Mouse (Mus musculus): Measurements from ENCODE around the gene Anapc7. TPM values are rescaled to one million over a fixed set of nuclear protein-coding genes. Genes with fewer than 3 reads are reported as not detected.

Anapc7 gene
- polyA plus RNA-seq, 1 experiment from 2014 or later, result 32.0 TPM

GRCm38 (mm10) chr5:122431221-122431620, 9.7 kb downstream of the Anapc7 start:
- Histone ChIP-seq H3K4me3 (no peak overlapping the region), H3K9ac (no peak overlapping the region), H3K36me3 (peaks cover 86% of the 10 kb centered on the region), H3K27ac (ENCODE audit: poor library complexity, severe bottlenecking) (no peak overlapping the region), H3K27me3 (replicated peaks) (no peaks in the 10 kb centered on the region), H3K9me3 (replicated peaks) (no peaks in the 10 kb centered on the region), H3K4me1 (replicated peaks) (0 out of 2 replicates have a peak, but pooled peaks cover 6% of the 10 kb centered on the region), H3K4me2 (no peak overlapping the region)
- ATAC-seq (ENCODE audit: insufficient number of reproducible peaks, low FRiP score), result no peak
- 86% methylated on average over 8 of the region's 8 CpGs for WGBS

- no peak overlapping the region for H3K9ac ChIP-seq
- no peak overlapping the region for H3K27ac ChIP-seq (ENCODE audit: poor library complexity, severe bottlenecking)
- H3K36me3 ChIP-seq, result peaks cover 98% of the 10 kb centered on the region
- 76% methylated on average over 4 of the region's 4 CpGs for WGBS
- no peak overlapping the region for H3K4me3 ChIP-seq
- H3K27me3 ChIP-seq (replicated peaks), result no peaks in the 10 kb centered on the region
- H3K4me2 ChIP-seq, result no peak overlapping the region
- H3K9me3 ChIP-seq (replicated peaks), result no peaks in the 10 kb centered on the region
- peaks cover 8% of the 10 kb centered on the region; the same call in 1 of the 2 replicates for H3K4me1 ChIP-seq (replicated peaks)
- no peak for ATAC-seq (ENCODE audit: insufficient number of reproducible peaks, low FRiP score)
Measured at GRCm38 (mm10) chr5:122434541-122434940, 13.0 kb downstream of the Anapc7 start.

- Histone ChIP-seq H3K4me2 (no peak overlapping the region), H3K27me3 (replicated peaks) (no peaks in the 10 kb centered on the region), H3K9ac (no peak overlapping the region), H3K4me3 (no peak overlapping the region), H3K4me1 (replicated peaks) (peaks cover 5% of the 10 kb centered on the region; the same call in 1 of the 2 replicates), H3K27ac (ENCODE audit: poor library complexity, severe bottlenecking) (0 out of 2 replicates have a peak overlapping the region, but pooled peaks have one; percentile 27), H3K9me3 (replicated peaks) (no peaks in the 10 kb centered on the region), H3K36me3 (peaks cover 99% of the 10 kb centered on the region)
- ATAC-seq (ENCODE audit: insufficient number of reproducible peaks, low FRiP score), result no peak
- WGBS, result 84% methylated on average over 19 of the region's 19 CpGs
Measured at GRCm38 (mm10) chr5:122439400-122440094, 18.1 kb downstream of the Anapc7 start.

- 95% methylated on average over 12 of the region's 12 CpGs for WGBS
- no peak overlapping the region for H3K9ac ChIP-seq
Measured at GRCm38 (mm10) chr5:122440095-122440630, 18.7 kb downstream of the Anapc7 start.

GRCm38 (mm10) chr5:122444492-122444891, 23.0 kb downstream of the Anapc7 start:
- no peak overlapping the region for H3K9ac ChIP-seq
- no peak overlapping the region for H3K4me2 ChIP-seq
- peaks cover under 1% of the 10 kb centered on the region; the same call in 1 of the 2 replicates for H3K4me1 ChIP-seq (replicated peaks)
- no peak overlapping the region for H3K27ac ChIP-seq (ENCODE audit: poor library complexity, severe bottlenecking)
- ATAC-seq (ENCODE audit: insufficient number of reproducible peaks, low FRiP score), result no peak
- WGBS, result 86% methylated on average over 10 of the region's 10 CpGs
- H3K9me3 ChIP-seq (replicated peaks), result no peaks in the 10 kb centered on the region
- no peak overlapping the region for H3K4me3 ChIP-seq
- peaks cover 77% of the 10 kb centered on the region for H3K36me3 ChIP-seq
- H3K27me3 ChIP-seq (replicated peaks), result no peaks in the 10 kb centered on the region

More at GRCm38 (mm10) chr5:122440095-122440630, 18.7 kb downstream of the Anapc7 start:
- Histone ChIP-seq H3K9me3 (replicated peaks) (no peaks in the 10 kb centered on the region), H3K27me3 (replicated peaks) (no peaks in the 10 kb centered on the region), H3K4me1 (replicated peaks) (peaks cover 5% of the 10 kb centered on the region; the same call in 1 of the 2 replicates), H3K27ac (ENCODE audit: poor library complexity, severe bottlenecking) (no peak overlapping the region), H3K36me3 (peaks cover 99% of the 10 kb centered on the region), H3K4me2 (no peak overlapping the region), H3K4me3 (no peak overlapping the region)
- no peak for ATAC-seq (ENCODE audit: insufficient number of reproducible peaks, low FRiP score)

GRCm38 (mm10) chr5:122445051-122445610, 23.6 kb downstream of the Anapc7 start:
- Histone ChIP-seq H3K9me3 (replicated peaks) (no peaks in the 10 kb centered on the region), H3K4me2 (no peak overlapping the region), H3K27me3 (replicated peaks) (no peaks in the 10 kb centered on the region), H3K9ac (no peak overlapping the region), H3K4me1 (replicated peaks) (no peaks in the 10 kb centered on the region), H3K27ac (ENCODE audit: poor library complexity, severe bottlenecking) (no peak overlapping the region), H3K36me3 (peaks cover 70% of the 10 kb centered on the region), H3K4me3 (no peak overlapping the region)
- no peak for ATAC-seq (ENCODE audit: insufficient number of reproducible peaks, low FRiP score)
- WGBS, result 92% methylated on average over 11 of the region's 11 CpGs

GRCm38 (mm10) chr5:122447857-122448256, 26.4 kb downstream of the Anapc7 start:
- Histone ChIP-seq H3K4me2 (no peak overlapping the region), H3K4me1 (replicated peaks) (peaks cover 21% of the 10 kb centered on the region), H3K9me3 (replicated peaks) (no peaks in the 10 kb centered on the region), H3K9ac (no peak overlapping the region), H3K36me3 (peaks cover 60% of the 10 kb centered on the region), H3K4me3 (no peak overlapping the region), H3K27me3 (replicated peaks) (no peaks in the 10 kb centered on the region), H3K27ac (ENCODE audit: poor library complexity, severe bottlenecking) (no peak overlapping the region)
- WGBS, result 87% methylated on average over 8 of the region's 8 CpGs
- ATAC-seq (ENCODE audit: insufficient number of reproducible peaks, low FRiP score), result no peak

GRCm38 (mm10) chr5:122448869-122449268, 27.4 kb downstream of the Anapc7 start:
- Histone ChIP-seq H3K27me3 (replicated peaks) (no peaks in the 10 kb centered on the region), H3K27ac (ENCODE audit: poor library complexity, severe bottlenecking) (no peak overlapping the region), H3K36me3 (peaks cover 60% of the 10 kb centered on the region), H3K4me2 (no peak overlapping the region), H3K9ac (no peak overlapping the region), H3K4me3 (no peak overlapping the region), H3K9me3 (replicated peaks) (no peaks in the 10 kb centered on the region), H3K4me1 (replicated peaks) (peaks cover 31% of the 10 kb centered on the region)
- WGBS, result 79% methylated on average over 5 of the region's 5 CpGs
- no peak for ATAC-seq (ENCODE audit: insufficient number of reproducible peaks, low FRiP score)

GRCm38 (mm10) chr5:122449946-122450345, 28.5 kb downstream of the Anapc7 start:
- Histone ChIP-seq H3K27ac (ENCODE audit: poor library complexity, severe bottlenecking) (no peak overlapping the region), H3K27me3 (replicated peaks) (no peaks in the 10 kb centered on the region), H3K4me1 (replicated peaks) (peaks cover 42% of the 10 kb centered on the region), H3K36me3 (peaks cover 60% of the 10 kb centered on the region), H3K4me2 (no peak overlapping the region), H3K9me3 (replicated peaks) (no peaks in the 10 kb centered on the region), H3K9ac (no peak overlapping the region), H3K4me3 (no peak overlapping the region)
- WGBS, result 69% methylated on average over 7 of the region's 7 CpGs
- no peak for ATAC-seq (ENCODE audit: insufficient number of reproducible peaks, low FRiP score)

GRCm38 (mm10) chr5:122450913-122451317, 29.4 kb downstream of the Anapc7 start:
- H3K27ac ChIP-seq (ENCODE audit: poor library complexity, severe bottlenecking), result peak overlapping the region; percentile 49; the same call in 1 of the 2 replicates
- H3K4me2 ChIP-seq, result no peak overlapping the region
- no peak for ATAC-seq (ENCODE audit: insufficient number of reproducible peaks, low FRiP score)
- 53% methylated on average over 5 of the region's 5 CpGs for WGBS
- H3K36me3 ChIP-seq, result peaks cover 60% of the 10 kb centered on the region
- no peaks in the 10 kb centered on the region for H3K27me3 ChIP-seq (replicated peaks)
- H3K4me3 ChIP-seq, result no peak overlapping the region
- H3K9ac ChIP-seq, result no peak overlapping the region
- peaks cover 46% of the 10 kb centered on the region for H3K4me1 ChIP-seq (replicated peaks)
- H3K9me3 ChIP-seq (replicated peaks), result no peaks in the 10 kb centered on the region

GRCm38 (mm10) chr5:122451324-122451723, 29.8 kb downstream of the Anapc7 start:
- H3K27me3 ChIP-seq (replicated peaks), result no peaks in the 10 kb centered on the region
- whole genome bisulfite sequencing, result 71% methylated on average over 5 of the region's 5 CpGs
- H3K27ac ChIP-seq (ENCODE audit: poor library complexity, severe bottlenecking), result peak overlapping the region; percentile 65; the same call in 1 of the 2 replicates
- peaks cover 60% of the 10 kb centered on the region for H3K36me3 ChIP-seq
- ATAC-seq (ENCODE audit: insufficient number of reproducible peaks, low FRiP score), result no peak
- H3K4me1 ChIP-seq (replicated peaks), result peaks cover 46% of the 10 kb centered on the region
- H3K4me2 ChIP-seq, result no peak overlapping the region
- H3K9ac ChIP-seq, result no peak overlapping the region
- H3K4me3 ChIP-seq, result no peak overlapping the region
- no peaks in the 10 kb centered on the region for H3K9me3 ChIP-seq (replicated peaks)
